Mouse (Mus musculus): ENCODE measurements around the gene Olfr284. TPM values are rescaled to one million over a fixed set of nuclear protein-coding genes. Genes with fewer than 3 reads are reported as not detected.

The Olfr284 gene
- not detected in 2 replicates for polyA plus RNA-seq (2015; fragmentation: Nextera tagmentation; extraction: Ambion mirVana)

- H3K4me3 ChIP-seq = no peak within 1 kb of the TSS
- no peak within 1 kb of the TSS for H3K4me2 ChIP-seq
- 84% methylated on average over 8 of the region's 8 CpGs for WGBS
- no peaks in the 10 kb centered on the region for H3K36me3 ChIP-seq (replicated peaks)
- ATAC-seq (replicated peaks) = no peak
- H3K9ac ChIP-seq = no peak within 1 kb of the TSS
- H3K4me1 ChIP-seq = no peaks in the 10 kb centered on the region
- H3K27ac ChIP-seq = no peak within 1 kb of the TSS
- no peaks in the 10 kb centered on the region for H3K9me3 ChIP-seq
- no peaks in the 10 kb centered on the region for H3K27me3 ChIP-seq (replicated peaks)
Measured at GRCm38 (mm10) chr15:98340887-98341286, at the start of gene Olfr284. Gene Olfr284 (minus strand): TSS chr15:98340987.

- Histone ChIP-seq H3K4me2 (no peak overlapping the region), H3K27ac (no peak overlapping the region), H3K9me3 (no peaks in the 10 kb centered on the region), H3K9ac (no peak overlapping the region), H3K27me3 (replicated peaks) (no peaks in the 10 kb centered on the region), H3K4me3 (no peak overlapping the region), H3K36me3 (replicated peaks) (no peaks in the 10 kb centered on the region), H3K4me1 (no peaks in the 10 kb centered on the region)
- 0 out of 2 replicates have a peak, but pooled peaks have one; percentile 39 for ATAC-seq (replicated peaks)
- 29% methylated on average over 7 of the region's 7 CpGs for WGBS
Measured at GRCm38 (mm10) chr15:98389796-98390195, 49.0 kb upstream of the Olfr284 start.

- Histone ChIP-seq H3K4me2 (no peak overlapping the region), H3K36me3 (replicated peaks) (no peaks in the 10 kb centered on the region), H3K9ac (no peak overlapping the region), H3K27ac (no peak overlapping the region), H3K4me1 (no peaks in the 10 kb centered on the region), H3K27me3 (replicated peaks) (no peaks in the 10 kb centered on the region), H3K9me3 (no peaks in the 10 kb centered on the region), H3K4me3 (no peak overlapping the region)
- ATAC-seq (replicated peaks) = no peak
- 80% methylated on average over 2 of the region's 2 CpGs for WGBS
Measured at GRCm38 (mm10) chr15:98387621-98388020, 46.8 kb upstream of the Olfr284 start.

- Histone ChIP-seq H3K4me3 (no peak within 1 kb of the TSS), H3K27me3 (replicated peaks) (no peaks in the 10 kb centered on the region), H3K4me2 (no peak within 1 kb of the TSS), H3K36me3 (replicated peaks) (no peaks in the 10 kb centered on the region), H3K9ac (no peak within 1 kb of the TSS), H3K27ac (no peak within 1 kb of the TSS), H3K4me1 (no peaks in the 10 kb centered on the region), H3K9me3 (no peaks in the 10 kb centered on the region)
- no peak for ATAC-seq (replicated peaks)
- 90% methylated on average over 6 of the region's 6 CpGs for WGBS
Measured at GRCm38 (mm10) chr15:98380846-98381245, 40.1 kb upstream of the Olfr284 start, which contains the start of gene Olfr283. Gene Olfr283 (minus strand): TSS chr15:98380946.

DNA sequence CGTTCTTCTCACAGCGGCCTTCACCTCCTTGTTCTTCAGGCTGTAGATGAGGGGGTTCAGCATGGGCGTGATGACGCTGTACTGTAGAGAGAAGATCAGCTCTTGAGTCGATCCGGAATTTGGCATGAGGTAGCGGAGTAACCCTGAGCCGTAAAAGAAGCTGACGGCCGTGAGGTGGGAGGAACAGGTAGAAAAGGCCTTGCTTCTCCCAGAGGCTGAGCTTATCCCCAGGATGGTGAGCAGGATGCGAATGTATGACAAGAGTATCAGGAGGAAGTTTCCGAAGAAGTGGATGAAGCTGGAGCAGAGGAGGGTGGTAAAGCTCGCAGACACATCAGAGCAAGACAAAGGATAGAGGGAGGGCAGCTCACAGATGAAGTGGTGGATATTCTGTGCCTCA is 37.4 kb upstream of the Olfr284 start:
- no peak for ATAC-seq (replicated peaks)
- 96% methylated on average over 13 of the region's 13 CpGs for WGBS

GRCm38 (mm10) chr15:98317177-98317724 is 23.5 kb downstream of the Olfr284 start, which contains the start of gene Olfr285:
Gene Olfr285 (minus strand): TSS chr15:98317353.
- no peak for ATAC-seq (replicated peaks)
- Histone ChIP-seq H3K27me3 (replicated peaks) (no peaks in the 10 kb centered on the region), H3K4me1 (no peaks in the 10 kb centered on the region), H3K4me3 (no peak within 1 kb of the TSS), H3K27ac (no peak within 1 kb of the TSS), H3K4me2 (no peak within 1 kb of the TSS), H3K9ac (no peak within 1 kb of the TSS), H3K9me3 (no peaks in the 10 kb centered on the region), H3K36me3 (replicated peaks) (no peaks in the 10 kb centered on the region)
- 93% methylated on average over 5 of the region's 5 CpGs for WGBS

More for the DNA sequence above, 37.4 kb upstream of the Olfr284 start:
- H3K4me3 ChIP-seq = no peak overlapping the region
- H3K9ac ChIP-seq = no peak overlapping the region
- no peak overlapping the region for H3K27ac ChIP-seq
- no peaks in the 10 kb centered on the region for H3K9me3 ChIP-seq
- no peaks in the 10 kb centered on the region for H3K36me3 ChIP-seq (replicated peaks)
- H3K4me2 ChIP-seq = no peak overlapping the region
- H3K4me1 ChIP-seq = no peaks in the 10 kb centered on the region
- no peaks in the 10 kb centered on the region for H3K27me3 ChIP-seq (replicated peaks)

DNA sequence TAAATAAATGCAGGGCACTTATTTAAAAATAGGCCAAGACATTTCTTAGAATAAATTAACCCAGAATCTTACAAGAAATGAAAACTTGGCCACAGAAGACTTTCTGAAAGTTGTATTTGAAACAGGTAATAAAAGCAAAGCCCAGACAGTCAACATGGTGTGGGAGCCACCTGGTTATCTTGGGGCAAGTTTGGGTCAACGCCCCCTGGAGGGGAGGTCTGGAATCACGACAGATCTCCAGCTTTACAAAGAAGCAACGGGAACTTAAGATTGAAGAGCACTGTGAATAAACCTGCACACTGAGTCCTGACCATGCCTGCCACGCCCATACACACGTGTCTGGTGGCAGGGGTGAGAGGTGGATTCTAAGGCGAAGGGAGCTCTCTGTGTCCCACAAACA is 25.1 kb downstream of the Olfr284 start:
- Histone ChIP-seq H3K9ac (no peak overlapping the region), H3K36me3 (replicated peaks) (no peaks in the 10 kb centered on the region), H3K4me1 (no peaks in the 10 kb centered on the region), H3K27ac (no peak overlapping the region), H3K4me2 (no peak overlapping the region), H3K9me3 (no peaks in the 10 kb centered on the region), H3K4me3 (no peak overlapping the region), H3K27me3 (replicated peaks) (no peaks in the 10 kb centered on the region)
- 52% methylated on average over 6 of the region's 6 CpGs for WGBS
- no peak for ATAC-seq (replicated peaks)

DNA sequence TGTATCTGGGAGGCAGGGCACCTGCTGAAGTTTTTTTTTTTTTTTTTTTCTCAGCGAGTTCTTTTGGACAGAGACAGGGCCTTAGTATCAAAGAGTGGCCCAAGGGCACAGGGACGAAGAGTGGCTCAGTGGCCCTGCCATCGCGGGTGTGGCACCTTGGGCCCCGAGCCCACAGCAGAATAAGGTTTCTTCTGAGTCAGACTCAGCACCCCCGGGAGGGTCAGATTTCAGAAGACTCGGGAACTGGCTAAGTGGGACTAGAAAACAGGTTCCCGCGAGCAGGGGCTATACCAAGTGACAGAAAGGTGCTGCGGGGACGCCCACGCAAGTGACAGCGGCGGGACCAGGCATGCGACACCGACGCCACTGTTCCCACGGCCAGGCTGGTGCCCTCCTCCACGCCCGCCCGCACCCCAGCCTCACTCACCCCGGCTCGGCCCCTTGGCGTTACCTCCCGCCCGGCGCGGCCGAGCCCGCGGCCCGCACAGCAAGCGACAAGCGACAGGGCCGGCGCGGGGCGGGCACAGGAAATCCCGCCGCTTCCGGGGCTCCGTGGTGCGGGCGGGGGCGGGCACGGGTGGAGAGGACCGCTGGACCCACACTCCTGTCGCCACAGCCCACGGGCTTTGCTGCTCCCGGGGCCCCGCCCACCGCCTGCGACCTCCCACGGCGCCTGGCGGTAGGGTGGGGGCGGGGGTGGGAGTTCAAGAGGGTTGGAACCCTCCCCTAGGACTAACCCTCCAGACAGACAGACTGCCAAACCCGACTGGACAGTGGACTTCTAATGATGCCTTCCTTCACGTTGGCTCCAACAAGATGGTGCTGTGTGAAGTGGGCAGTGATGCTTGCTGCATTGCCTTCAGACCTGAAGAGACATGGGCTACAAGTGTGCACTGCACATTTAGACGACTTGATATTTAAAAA is 44.9 kb downstream of the Olfr284 start, which contains the start of gene Zfp641:
Gene Zfp641 (minus strand): TSS at position 534 of the 924 bp plus-strand sequence.
- Histone ChIP-seq H3K27ac (peak within 1 kb of the TSS; percentile 43), H3K4me3 (peak within 1 kb of the TSS; percentile 87), H3K9ac (peak within 1 kb of the TSS; percentile 86), H3K27me3 (replicated peaks) (no peaks in the 10 kb centered on the region), H3K9me3 (0 out of 2 replicates have a peak, but pooled peaks cover under 1% of the 10 kb centered on the region), H3K4me2 (peak within 1 kb of the TSS; percentile 86), H3K36me3 (replicated peaks) (no peaks in the 10 kb centered on the region), H3K4me1 (0 out of 2 replicates have a peak, but pooled peaks cover 6% of the 10 kb centered on the region)
- peak; percentile 84 for ATAC-seq (replicated peaks)
- 2% methylated on average over 54 of the region's 60 CpGs for WGBS

DNA sequence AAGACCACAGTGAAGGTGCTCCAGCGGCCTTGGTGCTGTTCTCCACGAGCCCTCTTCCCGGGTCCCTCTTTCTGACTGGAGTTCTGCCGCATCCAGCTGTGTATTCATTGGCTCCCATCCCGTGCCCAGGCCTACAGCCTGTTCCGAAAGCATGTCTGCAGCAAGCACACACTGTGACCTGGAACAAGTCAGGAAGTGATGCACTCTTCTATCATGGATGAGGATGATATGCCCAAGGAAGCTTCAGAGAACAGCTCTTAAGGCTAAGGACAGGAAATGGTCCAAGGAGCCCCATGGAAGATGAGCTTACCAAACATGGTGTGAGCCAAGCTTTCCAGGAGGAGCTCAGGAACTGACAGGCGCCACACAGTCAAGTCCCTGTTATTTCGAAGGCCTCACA is 47.1 kb downstream of the Olfr284 start:
- Histone ChIP-seq H3K27ac (no peak overlapping the region), H3K4me3 (no peak overlapping the region), H3K4me1 (0 out of 2 replicates have a peak, but pooled peaks cover 6% of the 10 kb centered on the region), H3K27me3 (replicated peaks) (no peaks in the 10 kb centered on the region), H3K9ac (no peak overlapping the region), H3K9me3 (no peaks in the 10 kb centered on the region), H3K4me2 (no peak overlapping the region), H3K36me3 (replicated peaks) (peaks cover 9% of the 10 kb centered on the region; the same call in 1 of the 2 replicates)
- ATAC-seq (replicated peaks) = no peak
- 90% methylated on average over 8 of the region's 8 CpGs for WGBS

Other genes with a start within 250 kb of the Olfr284 start
- gene Pfkm, start 248.4 kb downstream of the Olfr284 start, polyA plus RNA-seq (2015; fragmentation: Nextera tagmentation; extraction: Ambion mirVana) = 91.6 and 94.5 TPM in 2 replicates
- 23.2 and 24.3 TPM in 2 replicates for gene Senp1, start 247.2 kb downstream of the Olfr284 start, polyA plus RNA-seq (2015; fragmentation: Nextera tagmentation; extraction: Ambion mirVana)
- 60.5 and 63.3 TPM in 2 replicates for gene Asb8, start 175.4 kb downstream of the Olfr284 start, polyA plus RNA-seq (2015; fragmentation: Nextera tagmentation; extraction: Ambion mirVana)
- 113 and 118 TPM in 2 replicates for gene Ccdc184, start 173.8 kb downstream of the Olfr284 start, polyA plus RNA-seq (2015; fragmentation: Nextera tagmentation; extraction: Ambion mirVana)
- not detected in 2 replicates for gene Olfr288, start 145.4 kb downstream of the Olfr284 start, polyA plus RNA-seq (2015; fragmentation: Nextera tagmentation; extraction: Ambion mirVana)
- gene Gm44579, start 120.0 kb downstream of the Olfr284 start, polyA plus RNA-seq (2015; fragmentation: Nextera tagmentation; extraction: Ambion mirVana) = 0.08 TPM in 1 of 2 replicates, not detected in the other
- 0.22 TPM in 1 of 2 replicates, not detected in the other for gene Olfr287, start 119.9 kb downstream of the Olfr284 start, polyA plus RNA-seq (2015; fragmentation: Nextera tagmentation; extraction: Ambion mirVana)
- gene Olfr286, start 106.5 kb downstream of the Olfr284 start, polyA plus RNA-seq (2015; fragmentation: Nextera tagmentation; extraction: Ambion mirVana) = not detected in 2 replicates
- gene H1fnt, start 83.7 kb downstream of the Olfr284 start, polyA plus RNA-seq (2015; fragmentation: Nextera tagmentation; extraction: Ambion mirVana) = not detected in 2 replicates
- 12.3 and 14.1 TPM in 2 replicates for gene Zfp641, start 44.8 kb downstream of the Olfr284 start, polyA plus RNA-seq (2015; fragmentation: Nextera tagmentation; extraction: Ambion mirVana)
- gene Olfr285, start 23.6 kb downstream of the Olfr284 start, polyA plus RNA-seq (2015; fragmentation: Nextera tagmentation; extraction: Ambion mirVana) = not detected in 2 replicates
- not detected in 2 replicates for gene Olfr283, start 40.0 kb upstream of the Olfr284 start, polyA plus RNA-seq (2015; fragmentation: Nextera tagmentation; extraction: Ambion mirVana)
- gene Olfr282, start 90.2 kb upstream of the Olfr284 start, polyA plus RNA-seq (2015; fragmentation: Nextera tagmentation; extraction: Ambion mirVana) = not detected in 2 replicates
- gene Olfr281, start 111.6 kb upstream of the Olfr284 start, polyA plus RNA-seq (2015; fragmentation: Nextera tagmentation; extraction: Ambion mirVana) = 0.05 TPM in 1 of 2 replicates, not detected in the other
- gene OR5BS1P, start 128.9 kb upstream of the Olfr284 start, polyA plus RNA-seq (2015; fragmentation: Nextera tagmentation; extraction: Ambion mirVana) = not detected in 2 replicates
- gene Lalba, start 141.7 kb upstream of the Olfr284 start, polyA plus RNA-seq (2015; fragmentation: Nextera tagmentation; extraction: Ambion mirVana) = not detected in 2 replicates
- gene Olfr279, start 151.4 kb upstream of the Olfr284 start, polyA plus RNA-seq (2015; fragmentation: Nextera tagmentation; extraction: Ambion mirVana) = not detected in 2 replicates
- gene Kansl2, start 193.3 kb upstream of the Olfr284 start, polyA plus RNA-seq (2015; fragmentation: Nextera tagmentation; extraction: Ambion mirVana) = 124 and 128 TPM in 2 replicates
- gene Ccnt1, start 229.9 kb upstream of the Olfr284 start, polyA plus RNA-seq (2015; fragmentation: Nextera tagmentation; extraction: Ambion mirVana) = 71.7 and 72.6 TPM in 2 replicates
- 0.44 and 0.46 TPM in 2 replicates for gene 4930415O20Rik, start 230.0 kb upstream of the Olfr284 start, polyA plus RNA-seq (2015; fragmentation: Nextera tagmentation; extraction: Ambion mirVana)

Measured in midbrain, embryonic 15.5 days (tissue).